Mouse (Mus musculus) ES-Bruce4 (cell line): ENCODE data around the gene Tgm6.

Source experiments
- CTCF ChIP-seq: IDR thresholded peaks from one replicate; pipeline ENCODE4 v1.8.1; 2011; ENCODE audit warnings: low read depth, low read length
- EP300 ChIP-seq: IDR thresholded peaks from 2 replicates; pipeline ENCODE4 v1.6.1; 2011; ENCODE audit warnings: low read depth, low read length; ENCODE audit not compliant: insufficient read depth
- POLR2A ChIP-seq: IDR thresholded peaks from one replicate; pipeline ENCODE4 v1.8.1; 2011; ENCODE audit warnings: low read length; ENCODE audit not compliant: insufficient read depth

- TF ChIP-seq POLR2A, result no peak
- TF ChIP-seq CTCF, result no peak
- no peak for TF ChIP-seq EP300
Measured at GRCm38 (mm10) chr2:130070396-130070795, 41.8 kb upstream of the Tgm6 start.
